Mouse (Mus musculus): ENCODE measurements around the gene Tsku. TPM values are rescaled to one million over a fixed set of nuclear protein-coding genes. Genes with fewer than 3 reads are reported as not detected.

The Tsku gene
- polyA plus RNA-seq, 1 experiment from 2014 or later = 10.8 TPM

- ATAC-seq (no peak), DNase-seq (ENCODE audit: low spot score) (no peak)
- Histone ChIP-seq H3K4me2 (ENCODE audit: low read length) (no peak overlapping the region), H3K9me3 (replicated peaks; ENCODE audit: control insufficient read depth, low read length) (no peaks in the 10 kb centered on the region), H3K4me3 (ENCODE audit: low read depth, low read length) (no peak overlapping the region), H3K27me3 (replicated peaks; ENCODE audit: control insufficient read depth, insufficient read depth, low read length) (no peaks in the 10 kb centered on the region), H3K4me1 (ENCODE audit: control insufficient read depth, insufficient read depth, low read length) (peaks cover 5% of the 10 kb centered on the region; the same call in 1 of the 2 replicates), H3K36me3 (ENCODE audit: control insufficient read depth, insufficient read depth, low read length) (no peaks in the 10 kb centered on the region), H3K9ac (ENCODE audit: low read length) (no peak overlapping the region), H3K27ac (ENCODE audit: low read depth, low read length) (no peak overlapping the region)
- 62% methylated on average over 4 of the region's 4 CpGs for WGBS
These were observed 48.8 kb downstream of the Tsku start for GRCm38 (mm10) chr7:98312185-98312920.

- no peak for ATAC-seq
- Histone ChIP-seq H3K27me3 (replicated peaks; ENCODE audit: control insufficient read depth, insufficient read depth, low read length) (no peaks in the 10 kb centered on the region), H3K9ac (ENCODE audit: low read length) (no peak overlapping the region), H3K4me2 (ENCODE audit: low read length) (no peak overlapping the region), H3K36me3 (ENCODE audit: control insufficient read depth, insufficient read depth, low read length) (no peaks in the 10 kb centered on the region), H3K27ac (ENCODE audit: low read depth, low read length) (no peak overlapping the region), H3K4me1 (ENCODE audit: control insufficient read depth, insufficient read depth, low read length) (peaks cover 5% of the 10 kb centered on the region; the same call in 1 of the 2 replicates), H3K4me3 (ENCODE audit: low read depth, low read length) (no peak overlapping the region), H3K9me3 (replicated peaks; ENCODE audit: control insufficient read depth, low read length) (no peaks in the 10 kb centered on the region)
- 58% methylated on average over 6 of the region's 6 CpGs for WGBS
- no peak for DNase-seq (ENCODE audit: low spot score)
These were observed 50.9 kb downstream of the Tsku start for GRCm38 (mm10) chr7:98310266-98310665.

- H3K4me2 ChIP-seq (ENCODE audit: low read length) = peak overlapping the region; percentile 87
- peak overlapping the region; percentile 77 for H3K9ac ChIP-seq (ENCODE audit: low read length)
- H3K4me3 ChIP-seq (ENCODE audit: low read depth, low read length) = peak overlapping the region; percentile 66
- no peaks in the 10 kb centered on the region for H3K9me3 ChIP-seq (replicated peaks; ENCODE audit: control insufficient read depth, low read length)
- DNase-seq (ENCODE audit: low spot score) = peak; percentile 93
- no peaks in the 10 kb centered on the region for H3K36me3 ChIP-seq (ENCODE audit: control insufficient read depth, insufficient read depth, low read length)
- H3K4me1 ChIP-seq (ENCODE audit: control insufficient read depth, insufficient read depth, low read length) = peaks cover 5% of the 10 kb centered on the region; the same call in 1 of the 2 replicates
- peak; percentile 99 for ATAC-seq
- under 1% methylated on average over 52 of the region's 53 CpGs for WGBS
- H3K27ac ChIP-seq (ENCODE audit: low read depth, low read length) = no peak overlapping the region
- H3K27me3 ChIP-seq (replicated peaks; ENCODE audit: control insufficient read depth, insufficient read depth, low read length) = no peaks in the 10 kb centered on the region
These were observed 51.7 kb downstream of the Tsku start for GRCm38 (mm10) chr7:98309219-98310030.

- DNase-seq (ENCODE audit: low spot score) = no peak
- peak overlapping the region; percentile 77 for H3K9ac ChIP-seq (ENCODE audit: low read length)
- no peaks in the 10 kb centered on the region for H3K27me3 ChIP-seq (replicated peaks; ENCODE audit: control insufficient read depth, insufficient read depth, low read length)
- H3K4me2 ChIP-seq (ENCODE audit: low read length) = peak overlapping the region; percentile 87
- peaks cover 5% of the 10 kb centered on the region; the same call in 1 of the 2 replicates for H3K4me1 ChIP-seq (ENCODE audit: control insufficient read depth, insufficient read depth, low read length)
- H3K27ac ChIP-seq (ENCODE audit: low read depth, low read length) = no peak overlapping the region
- peak; percentile 62 for ATAC-seq
- WGBS = 1% methylated on average over 31 of the region's 33 CpGs
- H3K36me3 ChIP-seq (ENCODE audit: control insufficient read depth, insufficient read depth, low read length) = no peaks in the 10 kb centered on the region
- H3K9me3 ChIP-seq (replicated peaks; ENCODE audit: control insufficient read depth, low read length) = no peaks in the 10 kb centered on the region
- peak overlapping the region; percentile 66 for H3K4me3 ChIP-seq (ENCODE audit: low read depth, low read length)
These were observed 52.4 kb downstream of the Tsku start for GRCm38 (mm10) chr7:98308607-98309218.

GRCm38 (mm10) chr7:98307921-98308606 lies 53.1 kb downstream of the Tsku start:
- no peaks in the 10 kb centered on the region for H3K27me3 ChIP-seq (replicated peaks; ENCODE audit: control insufficient read depth, insufficient read depth, low read length)
- peak overlapping the region; percentile 66 for H3K4me3 ChIP-seq (ENCODE audit: low read depth, low read length)
- no peaks in the 10 kb centered on the region for H3K9me3 ChIP-seq (replicated peaks; ENCODE audit: control insufficient read depth, low read length)
- H3K36me3 ChIP-seq (ENCODE audit: control insufficient read depth, insufficient read depth, low read length) = no peaks in the 10 kb centered on the region
- DNase-seq (ENCODE audit: low spot score) = peak; percentile 71
- WGBS = 17% methylated on average over 9 of the region's 9 CpGs
- no peak for ATAC-seq
- no peak overlapping the region for H3K27ac ChIP-seq (ENCODE audit: low read depth, low read length)
- peaks cover 5% of the 10 kb centered on the region; the same call in 1 of the 2 replicates for H3K4me1 ChIP-seq (ENCODE audit: control insufficient read depth, insufficient read depth, low read length)
- peak overlapping the region; percentile 77; the same call in 1 of the 2 replicates for H3K9ac ChIP-seq (ENCODE audit: low read length)
- H3K4me2 ChIP-seq (ENCODE audit: low read length) = peak overlapping the region; percentile 87

- no peaks in the 10 kb centered on the region for H3K36me3 ChIP-seq (ENCODE audit: control insufficient read depth, insufficient read depth, low read length)
- H3K27ac ChIP-seq (ENCODE audit: low read depth, low read length) = no peak overlapping the region
- no peaks in the 10 kb centered on the region for H3K27me3 ChIP-seq (replicated peaks; ENCODE audit: control insufficient read depth, insufficient read depth, low read length)
- H3K4me1 ChIP-seq (ENCODE audit: control insufficient read depth, insufficient read depth, low read length) = peaks cover 5% of the 10 kb centered on the region; the same call in 1 of the 2 replicates
- no peaks in the 10 kb centered on the region for H3K9me3 ChIP-seq (replicated peaks; ENCODE audit: control insufficient read depth, low read length)
- no peak overlapping the region for H3K4me3 ChIP-seq (ENCODE audit: low read depth, low read length)
- ATAC-seq (no peak), DNase-seq (ENCODE audit: low spot score) (no peak)
- 89% methylated on average over 2 of the region's 2 CpGs for WGBS
- H3K9ac ChIP-seq (ENCODE audit: low read length) = no peak overlapping the region
- H3K4me2 ChIP-seq (ENCODE audit: low read length) = no peak overlapping the region
These were observed 53.7 kb downstream of the Tsku start for GRCm38 (mm10) chr7:98307411-98307810.

Other genes with a start within 250 kb of the Tsku start
- 7.7 and 10.7 TPM in 2 replicates for gene Myo7a, start 241.8 kb downstream of the Tsku start, polyA plus RNA-seq (2014; fragmentation: Nextera tagmentation; extraction: Ambion mirVana)
- gene Omp, start 215.8 kb downstream of the Tsku start, polyA plus RNA-seq (2014; fragmentation: Nextera tagmentation; extraction: Ambion mirVana) = 0.30 and 0.32 TPM in 2 replicates
- 6.1 and 8.2 TPM in 2 replicates for gene Capn5, start 183.1 kb downstream of the Tsku start, polyA plus RNA-seq (2014; fragmentation: Nextera tagmentation; extraction: Ambion mirVana)
- 0.19 and 0.32 TPM in 2 replicates for gene B3gnt6, start 161.8 kb downstream of the Tsku start, polyA plus RNA-seq (2014; fragmentation: Nextera tagmentation; extraction: Ambion mirVana)
- 10.1 and 11.3 TPM in 2 replicates for gene Acer3, start 40.1 kb downstream of the Tsku start, polyA plus RNA-seq (2014; fragmentation: Nextera tagmentation; extraction: Ambion mirVana)
- 0.10 and 0.16 TPM in 2 replicates for gene Gucy2d, start 79.1 kb upstream of the Tsku start, polyA plus RNA-seq (2014; fragmentation: Nextera tagmentation; extraction: Ambion mirVana)
- 2.3 and 3.0 TPM in 2 replicates for gene Lrrc32, start 128.0 kb upstream of the Tsku start, polyA plus RNA-seq (2014; fragmentation: Nextera tagmentation; extraction: Ambion mirVana)